Mouse (Mus musculus) lung, adult 2 months (tissue): ENCODE results near the gene Alg12.
"Not testable (repeated sequence)": the region's sequence is repeated elsewhere in the genome, so short reads cannot be mapped to it uniquely, and the experiment has no call there.

Experiments used
- CTCF ChIP-seq: fragments of 200-500 bp; IDR thresholded peaks from 2 replicates; pipeline ENCODE4 v1.5.1; 2011; ENCODE audit warnings: mild to moderate bottlenecking, low read length, control low read depth; ENCODE audit not compliant: insufficient read depth
- POLR2A ChIP-seq: fragments of 200-500 bp; IDR thresholded peaks from 2 replicates; pipeline ENCODE4 v1.6.1; 2011; ENCODE audit warnings: low read depth, mild to moderate bottlenecking, control low read depth, low read length, borderline replicate concordance; ENCODE audit errors: extremely low read depth

GRCm38 (mm10) chr15:88774630-88775029 is 44.5 kb downstream of the Alg12 start:
- not testable (repeated sequence) for TF ChIP-seq CTCF, POLR2A
